Mouse (Mus musculus) thymus, postnatal 0 days (tissue): ENCODE data around the gene Dexi. TPM values are rescaled to one million over a fixed set of nuclear protein-coding genes. Genes with fewer than 3 reads are reported as not detected.

Experiments used
- DNase-seq: peaks from one replicate; pipeline ENCODE4 v3.0.0-alpha.2; 2015; ENCODE audit warnings: low spot score
- polyA plus RNA-seq: library from polyadenylated mRNA; unstranded; fragments of >200 nt; fragmentation: Nextera tagmentation; extraction: Ambion mirVana; gene quantifications from 2 replicates; pipeline ENCODE4 v1.2.1, GENCODE M21; 2015

The Dexi gene
- polyA plus RNA-seq, result 27.0 and 35.2 TPM in 2 replicates

- DNase-seq, result peak; percentile 99
These were observed at the start of gene Dexi for GRCm38 (mm10) chr16:10542698-10543365. Dexi (minus strand) TSS chr16:10543054.

GRCm38 (mm10) chr16:10586546-10586945 lies 43.7 kb upstream of the Dexi start:
- peak; percentile 73 for DNase-seq

GRCm38 (mm10) chr16:10585165-10585564 lies 42.3 kb upstream of the Dexi start:
- peak; percentile 77 for DNase-seq

- DNase-seq, result no peak
These were observed 38.5 kb upstream of the Dexi start for GRCm38 (mm10) chr16:10581234-10581898.

- DNase-seq, result no peak
These were observed 35.5 kb upstream of the Dexi start for GRCm38 (mm10) chr16:10578376-10578775.

GRCm38 (mm10) chr16:10577548-10577947 lies 34.7 kb upstream of the Dexi start:
- peak; percentile 22 for DNase-seq

- DNase-seq, result no peak
These were observed 33.1 kb upstream of the Dexi start for GRCm38 (mm10) chr16:10575915-10576314.

- peak; percentile 17 for DNase-seq
These were observed 32.1 kb upstream of the Dexi start for GRCm38 (mm10) chr16:10574936-10575335.

GRCm38 (mm10) chr16:10571820-10572219 lies 29.0 kb upstream of the Dexi start:
- DNase-seq, result peak; percentile 57

- DNase-seq, result no peak
These were observed 27.9 kb upstream of the Dexi start for GRCm38 (mm10) chr16:10570708-10571107.

GRCm38 (mm10) chr16:10569809-10570395 lies 27.0 kb upstream of the Dexi start:
- DNase-seq, result peak; percentile 67

- DNase-seq, result no peak
These were observed 24.3 kb upstream of the Dexi start for GRCm38 (mm10) chr16:10567153-10567552.

- peak; percentile 83 for DNase-seq
These were observed 22.5 kb upstream of the Dexi start for GRCm38 (mm10) chr16:10565278-10565885.

- DNase-seq, result no peak
These were observed 17.1 kb upstream of the Dexi start for GRCm38 (mm10) chr16:10559991-10560390.

GRCm38 (mm10) chr16:10553858-10554257 lies 11.0 kb upstream of the Dexi start:
- DNase-seq, result no peak

- no peak for DNase-seq
These were observed 8.7 kb upstream of the Dexi start for GRCm38 (mm10) chr16:10551592-10551991.

GRCm38 (mm10) chr16:10549600-10549999 lies 6.7 kb upstream of the Dexi start:
- no peak for DNase-seq

GRCm38 (mm10) chr16:10548938-10549337 lies 6.1 kb upstream of the Dexi start:
- DNase-seq, result no peak

GRCm38 (mm10) chr16:10546865-10547264 lies 4.0 kb upstream of the Dexi start:
- DNase-seq, result no peak

- peak; percentile 97 for DNase-seq
These were observed 2.3 kb upstream of the Dexi start, which contains the start of gene Clec16a for GRCm38 (mm10) chr16:10544995-10545622. Clec16a (plus strand) TSS chr16:10545339.

- no peak for DNase-seq
These were observed 588 bp downstream of the Dexi start for GRCm38 (mm10) chr16:10542266-10542665.

- DNase-seq, result no peak
These were observed 1.3 kb downstream of the Dexi start for GRCm38 (mm10) chr16:10541598-10541930.
